Mouse (Mus musculus): ENCODE results near the gene Fezf1.

The Fezf1 gene

DNA sequence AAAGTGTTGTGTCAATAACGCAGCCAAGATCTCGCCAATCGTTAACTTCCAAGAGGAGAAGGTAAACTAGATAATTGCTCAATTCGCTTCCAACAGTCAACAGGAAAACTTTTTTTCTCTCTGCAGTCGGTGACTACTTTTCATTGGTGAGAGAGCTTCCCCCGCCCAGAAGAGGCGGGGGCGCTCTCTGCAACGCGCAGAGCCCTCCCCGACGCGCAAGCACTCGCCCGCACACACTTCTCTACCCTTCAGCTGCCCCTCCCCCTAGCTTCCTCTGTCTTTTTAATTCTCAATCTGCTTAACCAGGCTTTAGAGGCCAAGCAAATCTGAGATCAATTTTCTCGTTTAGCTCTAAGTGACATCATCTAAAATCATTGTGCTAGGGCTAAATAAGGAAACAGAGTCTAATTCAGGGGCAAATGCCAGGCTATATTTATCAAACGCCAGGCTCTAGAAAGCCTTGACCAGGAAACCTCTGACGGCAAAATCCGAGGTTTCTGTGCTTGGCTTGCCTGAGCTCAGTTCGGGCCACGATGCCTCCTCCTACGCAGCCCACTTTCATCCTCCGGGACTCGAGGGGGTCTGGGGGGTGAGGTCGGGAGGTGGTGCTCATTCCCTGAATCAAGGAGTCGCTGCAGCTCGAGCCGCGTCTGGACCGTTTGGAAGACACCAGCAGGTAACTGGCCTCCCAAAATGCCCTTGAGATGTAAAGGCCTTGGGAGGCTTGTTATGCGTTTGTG is at the start of gene Fezf1:
Fezf1 (minus strand) TSS at position 50 of the 740 bp plus-strand sequence.
- DNase-seq (ENCODE audit: low spot score in 2 of 2): no peak

DNA sequence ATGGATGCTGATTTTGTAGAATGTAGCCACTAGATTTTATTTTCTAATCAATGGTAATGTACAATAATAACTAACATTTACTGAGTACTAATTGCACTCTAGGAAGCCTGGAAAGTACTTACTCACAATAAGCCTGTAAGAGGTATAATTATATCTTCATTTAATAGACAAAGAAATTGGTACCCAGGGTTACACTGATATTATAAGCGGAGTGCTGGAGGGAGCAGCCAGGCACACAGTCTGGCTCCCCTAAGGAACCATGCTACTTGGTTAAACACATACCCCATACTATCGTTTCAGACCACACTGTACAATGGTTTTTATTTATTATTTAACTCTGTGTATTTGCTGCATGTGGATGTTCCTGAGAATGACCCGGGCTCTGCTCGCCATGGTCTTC is 46.5 kb upstream of the Fezf1 start:
- no peak for DNase-seq (ENCODE audit: low spot score in 2 of 2)

DNA sequence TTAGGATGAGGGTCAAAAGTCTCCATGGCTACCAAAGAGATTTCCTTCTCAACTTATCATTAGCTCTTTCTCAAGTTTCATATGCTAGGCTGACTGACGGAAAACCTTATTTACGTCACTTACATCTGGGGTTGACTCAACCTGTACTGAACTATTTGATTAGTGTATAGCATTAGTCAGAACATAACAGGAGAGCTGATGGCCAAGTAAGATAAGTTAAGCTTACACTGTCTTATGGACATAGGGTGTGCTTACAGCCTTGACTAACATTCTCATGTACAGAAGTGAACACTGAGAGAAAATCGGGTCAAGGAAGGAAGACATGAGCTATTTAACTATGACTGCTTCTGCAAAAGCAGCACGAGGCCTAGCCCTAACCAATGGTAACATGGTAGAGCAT is 40.6 kb upstream of the Fezf1 start:
- no peak for DNase-seq (ENCODE audit: low spot score in 2 of 2)

- no peak for DNase-seq (ENCODE audit: low spot score in 2 of 2)
Measured at GRCm38 (mm10) chr6:23281514-23281820, 33.3 kb upstream of the Fezf1 start.

DNA sequence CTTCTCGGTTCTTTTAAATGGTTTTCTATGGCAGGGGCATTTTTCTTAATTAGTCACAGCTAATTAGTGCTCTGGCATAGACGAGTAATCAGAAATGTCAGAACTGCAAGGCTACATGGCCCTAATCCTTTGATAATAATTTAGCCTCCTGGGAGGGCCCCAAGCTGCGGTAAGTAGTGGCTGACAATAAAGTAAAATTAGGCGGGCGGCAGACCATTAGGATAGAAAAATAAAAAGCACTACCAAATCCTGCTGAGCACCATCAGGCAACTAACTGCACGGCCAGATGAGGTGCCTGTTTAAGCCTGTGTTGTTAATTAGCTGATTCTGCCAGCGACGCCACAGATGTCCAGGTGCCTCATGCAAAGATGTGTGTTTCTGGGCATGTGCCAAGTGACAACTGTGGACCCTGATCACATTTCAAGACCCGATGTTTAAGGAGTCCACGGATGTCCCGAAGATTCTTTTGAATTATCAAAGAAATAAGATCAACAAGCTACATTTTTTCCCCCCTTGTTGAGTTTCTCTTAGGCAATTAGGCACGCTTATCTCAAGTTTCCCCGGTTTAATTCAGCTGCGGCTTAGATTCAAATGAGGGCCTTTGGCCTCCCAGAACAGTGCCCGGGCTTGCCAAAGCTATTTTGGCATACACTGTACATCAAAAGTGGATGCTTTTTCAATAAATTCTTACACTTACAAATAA is 32.8 kb upstream of the Fezf1 start:
- DNase-seq (ENCODE audit: low spot score in 2 of 2): no peak

- DNase-seq (ENCODE audit: low spot score in 2 of 2): no peak
Measured at GRCm38 (mm10) chr6:23273483-23273882, 25.3 kb upstream of the Fezf1 start.

DNA sequence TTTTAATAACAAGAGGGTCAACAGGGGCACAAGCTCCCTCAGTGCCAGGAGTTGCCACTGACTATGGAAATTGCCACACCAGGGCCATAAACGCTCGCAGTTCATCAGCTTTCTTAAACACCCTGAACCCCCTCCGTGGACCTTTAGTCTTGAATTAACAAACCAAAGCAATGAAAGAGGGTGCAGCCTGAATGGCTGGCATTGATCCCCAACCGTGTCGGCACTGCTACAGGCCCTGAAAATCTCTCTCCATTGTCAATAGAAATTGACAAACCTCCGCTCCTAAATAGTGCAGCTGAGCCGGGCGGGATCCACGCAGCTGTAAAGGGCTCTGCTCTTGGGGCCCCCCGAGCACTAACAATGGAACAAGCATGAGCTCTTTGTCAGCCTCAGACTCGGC is 24.8 kb upstream of the Fezf1 start:
- DNase-seq (ENCODE audit: low spot score in 2 of 2): no peak

DNA sequence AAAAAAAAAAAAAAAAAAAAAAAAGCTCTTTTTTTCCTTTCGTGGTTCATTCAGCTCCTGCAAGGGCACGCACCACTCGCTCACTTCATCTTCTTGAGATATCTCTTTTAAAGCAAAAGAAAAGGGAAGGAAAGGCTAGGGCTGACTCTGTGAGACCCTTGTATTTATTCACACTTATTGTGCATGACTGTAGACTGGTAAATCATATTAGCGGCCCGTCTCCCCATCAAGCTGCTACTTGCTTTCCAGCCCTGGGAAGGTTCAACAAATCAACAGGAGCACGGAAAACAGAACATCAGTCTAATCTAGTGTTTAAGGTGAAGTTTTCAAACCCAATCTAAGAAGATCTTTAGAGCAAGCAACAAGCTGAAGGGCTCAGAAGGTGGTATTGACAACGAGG is 24.4 kb upstream of the Fezf1 start:
- no peak for DNase-seq (ENCODE audit: low spot score in 2 of 2)

DNA sequence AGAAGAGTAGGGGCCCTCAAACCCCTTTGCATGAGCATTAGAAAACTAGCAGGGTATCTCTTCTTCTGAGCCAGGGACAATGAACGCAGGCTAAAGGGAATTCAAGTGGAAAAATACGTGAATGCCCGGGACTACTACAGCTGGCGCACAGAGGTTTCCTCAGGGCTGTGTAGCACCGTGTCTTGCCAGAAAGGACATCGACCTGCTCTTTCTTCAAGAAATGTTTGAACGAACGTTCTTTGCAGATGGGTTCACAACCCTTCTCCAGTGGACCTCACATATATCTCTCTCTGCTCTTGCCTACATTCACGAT is 12.5 kb upstream of the Fezf1 start:
- DNase-seq (ENCODE audit: low spot score in 2 of 2): no peak

- DNase-seq (ENCODE audit: low spot score in 2 of 2): no peak
Measured at GRCm38 (mm10) chr6:23260016-23260737, 12.0 kb upstream of the Fezf1 start.

DNA sequence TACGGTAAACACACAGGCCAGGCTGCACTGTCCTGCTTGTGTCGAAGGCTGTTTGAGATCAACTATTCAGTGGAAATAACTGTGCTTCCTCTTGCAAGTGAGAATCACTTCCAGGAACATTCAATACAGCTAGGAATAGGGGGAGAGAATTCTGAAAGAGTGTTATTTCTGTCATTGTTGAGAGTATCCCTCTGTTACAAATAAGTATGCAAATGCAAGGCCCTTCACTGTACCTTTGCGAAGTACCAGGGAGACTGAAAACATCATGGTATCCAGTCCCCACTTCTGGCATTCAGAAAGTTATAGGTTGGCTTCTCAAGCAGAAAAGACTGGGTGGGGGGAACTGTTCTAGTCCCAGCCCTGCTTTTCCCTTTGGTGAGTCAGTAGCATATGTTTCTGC is 9.8 kb upstream of the Fezf1 start:
- DNase-seq (ENCODE audit: low spot score in 2 of 2): no peak

- DNase-seq (ENCODE audit: low spot score in 2 of 2): no peak
Measured at GRCm38 (mm10) chr6:23255161-23255560, 7.0 kb upstream of the Fezf1 start.

GRCm38 (mm10) chr6:23254644-23255043 is 6.5 kb upstream of the Fezf1 start:
- DNase-seq (ENCODE audit: low spot score in 2 of 2): no peak

DNA sequence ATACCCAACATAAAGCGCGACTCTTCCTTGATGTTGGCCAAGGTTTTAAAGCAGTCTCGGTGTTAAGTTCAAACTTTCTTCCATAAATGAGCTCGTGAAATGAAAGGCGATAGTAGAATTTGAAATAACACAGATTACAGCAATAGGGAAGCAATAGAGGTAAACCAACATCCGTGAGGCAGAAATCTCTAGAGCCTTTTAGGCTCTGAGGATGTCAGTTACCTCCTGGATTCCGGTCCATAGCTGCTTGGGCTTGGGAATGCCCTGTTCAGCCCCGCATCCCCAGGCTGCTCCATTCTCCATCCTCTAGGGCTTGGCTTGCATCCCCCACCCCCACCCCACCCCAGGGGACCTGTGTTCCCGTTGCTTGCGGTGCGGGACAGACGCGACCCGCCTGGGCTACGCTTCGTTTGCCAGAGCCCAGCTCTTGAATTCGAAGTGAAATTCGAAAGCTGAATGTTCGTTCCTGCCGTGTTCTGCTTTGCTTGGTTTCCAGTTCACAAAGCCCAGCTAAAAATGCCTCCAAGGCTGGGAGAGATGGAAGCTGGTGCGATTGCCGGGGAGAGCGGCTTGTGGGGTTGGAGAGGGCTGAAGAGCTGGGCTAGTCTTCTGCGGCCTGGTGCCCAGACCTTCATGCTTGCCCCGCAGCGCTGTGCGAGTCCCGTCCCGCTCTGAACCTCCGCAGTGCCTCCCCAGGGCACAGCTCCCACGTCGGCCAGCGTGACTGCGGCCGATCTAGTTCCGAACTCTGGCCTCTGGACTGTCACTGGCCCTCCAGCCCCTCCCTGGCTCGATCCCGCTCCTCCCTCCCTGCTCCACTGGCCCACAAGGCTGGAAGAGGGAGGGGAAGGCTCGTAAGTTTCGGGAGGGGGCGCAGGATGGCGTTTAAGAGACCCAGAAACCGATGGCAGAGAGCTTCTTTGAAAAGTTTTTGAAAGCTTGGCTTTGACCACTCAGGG is 5.5 kb upstream of the Fezf1 start:
- no peak for DNase-seq (ENCODE audit: low spot score in 2 of 2)

DNA sequence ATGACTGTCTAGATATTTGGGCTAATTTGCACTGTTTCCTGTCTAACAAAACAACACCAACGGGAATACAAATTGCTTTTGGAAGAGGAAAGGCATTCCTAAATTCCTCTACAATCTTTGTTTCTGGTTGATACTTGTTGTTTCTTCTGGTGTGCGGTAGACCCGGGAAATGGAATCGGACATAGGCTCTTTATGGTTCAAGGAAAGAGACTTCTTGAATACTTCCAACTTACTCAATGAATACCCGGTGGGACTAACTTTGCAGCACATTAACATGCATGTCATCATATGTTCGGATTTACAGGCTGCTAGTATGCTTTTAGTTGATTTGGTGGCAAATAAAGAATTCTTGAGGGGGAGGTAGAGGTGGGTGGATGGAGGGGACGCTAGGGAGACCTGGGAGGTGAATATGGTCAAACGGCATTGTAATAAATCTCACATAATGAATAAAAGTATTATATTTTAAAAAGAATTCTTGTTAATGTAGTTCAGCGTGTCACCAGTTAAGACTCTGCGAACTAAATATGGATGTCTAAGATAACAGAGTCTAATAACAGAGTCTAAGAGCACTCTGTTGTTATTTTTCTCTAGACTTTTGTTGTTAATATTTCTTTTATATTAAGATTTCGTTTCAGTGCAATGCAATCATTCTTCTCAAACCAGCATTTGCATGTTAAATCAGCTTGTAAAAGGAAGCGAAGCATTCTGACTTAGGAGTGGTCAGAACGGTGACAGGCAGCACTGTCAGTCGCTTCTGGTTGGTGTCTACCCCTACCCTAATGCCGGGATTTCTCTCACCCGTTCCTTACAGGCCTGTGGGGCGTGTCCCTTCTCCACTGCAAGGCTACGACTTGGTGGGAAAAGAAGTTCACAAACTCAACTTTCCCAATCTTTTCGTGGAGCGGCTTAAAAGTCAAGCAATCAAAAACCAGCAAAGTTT is 4.3 kb upstream of the Fezf1 start:
- no peak for DNase-seq (ENCODE audit: low spot score in 2 of 2)

DNA sequence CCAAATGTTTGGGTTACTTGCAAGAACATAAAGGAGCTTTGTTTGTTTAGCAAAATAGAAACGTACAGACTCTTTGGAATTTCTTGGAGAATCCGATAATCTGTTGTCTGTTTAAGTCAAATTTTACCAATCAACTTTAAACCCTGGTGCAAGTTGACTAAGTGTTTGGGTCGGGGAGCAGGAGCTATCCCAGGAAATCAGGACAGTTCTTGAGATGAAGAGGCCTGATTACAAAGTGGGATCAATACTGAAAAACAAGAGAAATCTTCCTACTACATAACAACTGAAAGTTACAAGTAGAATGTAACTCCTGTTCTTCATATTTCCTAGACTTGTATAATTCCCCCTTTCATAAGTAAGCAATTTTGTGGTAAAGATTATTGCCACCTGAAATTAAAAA is 3.3 kb upstream of the Fezf1 start:
- no peak for DNase-seq (ENCODE audit: low spot score in 2 of 2)

- no peak for DNase-seq (ENCODE audit: low spot score in 2 of 2)
Measured at GRCm38 (mm10) chr6:23250288-23250955, 2.3 kb upstream of the Fezf1 start.

DNA sequence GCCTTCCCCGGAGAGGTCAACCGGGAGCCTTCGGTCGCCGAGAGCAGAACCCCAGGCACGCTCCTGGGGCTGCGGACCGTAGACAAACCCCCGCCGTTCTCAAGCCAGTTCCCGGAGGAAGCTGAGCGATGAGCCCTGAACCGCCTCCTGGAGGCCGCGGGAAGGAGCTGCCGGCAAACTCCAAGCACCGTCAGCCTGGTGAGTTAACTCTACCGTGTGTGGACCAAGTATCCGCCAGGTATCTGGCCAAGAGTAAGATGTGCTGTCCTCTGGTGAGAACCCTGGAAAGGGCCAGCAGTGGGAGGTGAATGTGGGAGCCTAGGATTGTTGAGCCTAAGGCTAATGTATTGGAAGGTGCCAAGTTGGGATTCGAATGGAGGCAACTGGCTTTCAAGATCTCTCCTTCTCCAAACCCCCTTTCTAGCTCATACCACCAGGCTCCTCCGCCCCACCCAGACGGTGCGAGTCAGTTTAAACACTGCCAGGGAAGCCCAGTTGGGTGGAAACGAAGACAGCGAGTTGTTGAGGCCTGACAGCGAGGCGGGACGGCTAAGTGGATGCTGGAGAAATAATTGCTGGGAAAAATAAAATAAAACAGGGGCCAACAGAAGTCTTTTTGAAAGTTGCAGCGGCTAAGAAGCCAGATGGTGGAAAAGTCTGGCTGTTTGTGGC is 1.6 kb upstream of the Fezf1 start:
- DNase-seq (ENCODE audit: low spot score in 2 of 2): no peak

GRCm38 (mm10) chr6:23249053-23249401 is 865 bp upstream of the Fezf1 start:
- DNase-seq (ENCODE audit: low spot score in 2 of 2): no peak
